Mouse (Mus musculus) fibroblast of lung, adult 2 months (primary cell): ENCODE results near the gene 1700029I15Rik.

Source experiments
- DNase-seq: peaks from one replicate; pipeline ENCODE4 v3.0.0-alpha.2; 2011; ENCODE audit warnings: low read depth

Gene 1700029I15Rik

DNA sequence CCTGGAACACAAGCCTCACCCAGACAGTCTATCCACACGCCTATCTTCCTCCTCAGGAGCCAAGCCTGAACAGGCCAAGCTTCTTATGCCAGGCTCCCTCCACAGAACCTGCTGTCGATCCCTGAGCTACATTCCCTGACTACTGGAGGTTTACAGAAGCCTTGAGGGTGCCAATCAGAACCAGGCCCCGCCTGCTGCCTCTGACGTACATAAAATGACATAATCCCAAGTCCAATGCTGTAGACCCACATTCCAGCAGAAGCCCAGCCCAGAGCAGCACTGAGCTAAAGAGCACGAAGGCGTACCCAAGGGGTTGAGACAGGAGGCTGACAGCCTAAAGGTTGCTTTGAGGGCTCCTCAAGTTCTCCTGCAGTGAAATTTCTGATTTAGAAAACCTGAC lies 45.5 kb downstream of the 1700029I15Rik start:
- no peak for DNase-seq

DNA sequence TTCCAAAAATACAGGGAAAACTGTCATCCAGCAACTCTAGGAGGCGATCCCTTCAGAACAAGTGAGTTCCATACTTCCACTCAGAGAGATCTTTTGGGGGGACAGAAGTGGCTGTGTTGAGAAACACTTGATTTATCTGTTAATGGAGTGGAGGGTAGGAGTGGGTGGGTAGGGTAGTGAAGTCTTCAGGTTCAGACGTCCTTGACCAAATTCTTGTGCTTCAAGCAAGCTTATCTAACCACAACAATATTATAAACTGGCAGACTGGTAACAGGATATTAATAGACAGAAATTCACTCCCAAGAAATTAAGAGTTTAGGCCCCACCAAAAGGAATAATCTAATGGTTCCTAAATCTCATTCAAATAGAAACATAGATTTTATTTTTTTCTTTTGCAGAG lies 47.8 kb downstream of the 1700029I15Rik start:
- DNase-seq = no peak

DNA sequence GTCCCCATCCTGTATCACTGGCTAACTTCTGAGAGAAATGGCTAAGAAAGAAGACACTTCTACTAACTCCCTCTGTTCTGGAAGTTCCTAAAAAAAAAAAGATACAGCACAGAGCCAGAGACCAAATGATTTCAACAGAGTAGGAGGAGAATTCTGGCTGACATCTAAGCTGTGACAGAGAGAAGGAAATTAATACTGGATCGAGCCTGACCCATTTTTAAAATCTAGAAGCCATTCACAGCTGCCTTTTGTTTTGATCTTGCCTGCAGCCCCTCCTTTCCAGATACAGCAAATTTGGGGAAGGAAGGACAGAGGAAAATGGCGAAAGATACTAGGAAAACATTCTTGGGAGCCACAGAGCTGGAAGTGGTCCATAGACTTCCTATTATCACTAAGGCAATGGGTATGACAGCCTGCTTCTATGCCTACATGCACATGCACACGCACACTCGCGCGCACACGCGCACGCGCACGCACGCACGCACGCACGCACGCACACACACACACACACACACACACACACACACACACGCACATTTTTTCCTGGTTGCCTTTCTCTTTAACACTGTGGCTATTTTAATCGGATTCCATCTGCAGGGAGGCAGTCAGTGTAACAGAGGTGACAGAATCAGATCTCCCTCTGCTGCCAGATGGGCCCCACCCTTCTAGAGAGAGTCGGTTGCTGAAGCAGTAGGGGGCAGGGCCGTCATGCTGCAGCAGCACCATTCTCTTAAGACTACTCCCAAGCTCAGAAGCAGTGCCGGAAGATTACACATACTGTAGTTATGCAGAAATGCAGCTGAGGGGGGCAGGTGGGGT lies 48.6 kb downstream of the 1700029I15Rik start:
- DNase-seq = no peak

DNA sequence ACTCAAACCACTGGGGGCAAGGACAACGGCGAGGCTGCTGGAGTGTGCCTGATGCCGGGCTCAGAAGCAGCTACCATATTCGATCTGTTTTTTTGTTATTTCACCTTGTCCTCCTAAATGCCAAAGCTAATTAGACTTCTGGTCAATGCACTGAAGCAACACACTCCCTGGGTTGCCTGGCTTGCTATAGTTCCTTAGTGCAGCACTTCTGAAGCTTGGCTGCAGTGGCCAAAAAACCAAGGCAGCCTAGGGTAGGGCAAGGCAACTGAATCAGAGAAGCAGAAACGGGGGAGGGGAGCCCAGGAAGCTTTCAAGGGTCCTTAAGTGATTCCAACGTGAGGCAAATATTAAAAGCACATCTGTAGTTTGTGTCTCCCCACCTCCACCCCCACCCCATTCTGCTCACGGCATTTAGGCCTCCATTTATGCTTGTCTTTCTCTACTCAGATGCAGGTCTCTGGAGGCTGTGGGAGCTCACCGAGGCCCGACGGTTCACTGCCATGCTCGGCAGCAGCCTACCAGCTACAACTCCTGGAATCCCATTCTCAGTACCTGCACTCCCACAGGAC lies 49.4 kb downstream of the 1700029I15Rik start:
- DNase-seq = no peak

DNA sequence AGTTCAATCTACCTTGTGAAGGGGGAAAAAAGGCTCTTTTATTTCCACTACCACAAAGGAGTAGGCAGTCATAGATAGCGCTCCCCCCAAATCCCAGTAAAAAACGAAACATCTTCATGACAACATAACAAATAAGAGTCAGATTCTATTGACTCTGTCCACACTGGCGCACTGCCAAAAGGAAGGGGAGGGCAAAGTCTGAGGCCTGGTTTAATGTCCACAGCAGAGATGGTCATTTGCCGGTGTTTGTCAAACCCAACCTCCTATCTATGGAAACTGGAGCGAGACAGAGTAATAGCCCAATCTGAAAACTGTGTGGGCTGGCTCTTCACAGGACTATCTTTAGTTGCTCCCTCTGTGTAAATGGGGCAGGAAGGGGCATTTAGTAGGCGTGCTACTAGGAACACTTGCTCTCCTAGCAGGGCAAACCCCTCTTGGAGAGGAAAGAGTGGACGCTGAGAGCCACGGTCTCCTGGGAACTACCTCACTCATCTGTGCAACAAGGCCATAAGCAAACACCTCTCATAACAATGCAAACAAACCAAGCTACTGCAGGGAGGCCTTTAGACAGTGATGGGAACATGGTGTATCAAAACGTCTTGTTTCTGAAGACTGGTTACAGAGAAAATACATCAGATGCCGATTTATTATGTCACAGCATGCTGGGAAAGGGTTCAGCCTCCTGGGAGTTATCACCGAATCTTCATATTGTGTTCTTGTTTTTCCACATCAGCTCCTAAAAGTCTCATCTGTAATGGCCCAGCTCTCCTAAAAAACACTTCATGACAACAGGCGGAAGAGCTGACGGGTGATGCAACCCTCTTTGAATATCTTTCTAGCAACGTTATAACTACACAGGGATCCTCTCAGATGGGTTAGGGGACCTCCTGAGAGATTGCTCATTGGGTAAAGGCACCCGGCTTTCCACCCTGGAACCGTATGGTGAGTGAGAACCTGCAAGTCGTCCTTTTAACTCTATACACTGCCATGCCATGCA lies 50.3 kb downstream of the 1700029I15Rik start:
- DNase-seq = no peak

DNA sequence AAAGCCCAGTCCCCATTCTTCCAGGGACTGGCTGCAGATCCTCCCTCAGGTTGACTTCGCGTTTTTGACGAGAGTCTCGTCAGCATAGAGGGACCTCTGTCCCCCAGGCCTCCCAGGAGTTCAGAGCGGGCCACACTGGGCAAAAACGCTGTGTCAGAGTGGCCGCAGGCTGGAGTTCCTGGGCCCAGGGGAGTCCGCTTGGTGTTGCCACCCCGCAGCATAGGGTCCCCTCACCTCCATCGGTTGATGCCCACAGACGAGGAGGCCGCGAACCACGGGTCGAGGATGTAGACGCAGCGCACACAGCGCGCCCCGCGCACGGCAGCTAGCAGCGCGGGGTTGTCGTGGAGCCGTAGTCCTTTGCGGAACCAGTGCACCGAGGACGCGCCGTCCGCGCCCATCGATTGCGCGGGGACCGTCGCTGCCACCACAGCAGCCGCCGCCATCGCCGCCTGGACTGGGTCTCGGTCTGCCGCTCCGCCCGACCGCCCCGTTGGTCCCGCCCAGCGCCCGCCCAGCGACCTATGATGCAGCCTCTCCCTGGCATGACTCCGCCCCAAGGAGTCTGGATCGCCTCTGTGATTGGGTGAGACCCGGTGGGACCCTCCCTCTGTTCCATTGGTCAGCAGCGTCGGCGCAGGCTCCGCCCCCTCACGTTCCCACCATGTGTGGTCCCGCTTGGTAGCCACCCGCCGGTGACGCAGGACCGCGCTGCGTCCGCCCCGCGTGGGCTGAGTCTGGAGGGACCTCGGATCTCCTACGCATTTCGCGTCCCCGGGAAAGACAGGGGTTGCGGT lies 51.4 kb downstream of the 1700029I15Rik start, which contains the start of gene Cry2:
Gene Cry2, minus strand, starts transcription at position 466 of the 797 bp plus-strand sequence.
- DNase-seq = peak; percentile 97

DNA sequence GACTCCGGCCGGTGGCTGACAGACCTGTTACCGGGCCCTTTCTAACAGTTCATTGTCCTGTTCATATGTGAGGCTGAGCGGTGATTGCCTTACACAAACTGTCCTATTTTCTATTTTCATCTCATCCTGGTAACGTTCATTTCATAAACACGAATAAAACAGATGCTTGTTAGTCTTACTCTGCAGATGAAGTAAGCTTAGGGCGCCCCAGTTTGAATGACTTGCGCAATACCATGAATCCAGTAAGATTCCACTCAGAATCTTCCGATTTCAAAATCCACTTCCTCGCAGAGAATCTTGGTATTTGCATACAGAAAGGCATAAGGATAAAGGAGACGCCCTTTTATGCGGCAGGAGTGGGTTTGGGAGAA lies 52.0 kb downstream of the 1700029I15Rik start:
- no peak for DNase-seq

DNA sequence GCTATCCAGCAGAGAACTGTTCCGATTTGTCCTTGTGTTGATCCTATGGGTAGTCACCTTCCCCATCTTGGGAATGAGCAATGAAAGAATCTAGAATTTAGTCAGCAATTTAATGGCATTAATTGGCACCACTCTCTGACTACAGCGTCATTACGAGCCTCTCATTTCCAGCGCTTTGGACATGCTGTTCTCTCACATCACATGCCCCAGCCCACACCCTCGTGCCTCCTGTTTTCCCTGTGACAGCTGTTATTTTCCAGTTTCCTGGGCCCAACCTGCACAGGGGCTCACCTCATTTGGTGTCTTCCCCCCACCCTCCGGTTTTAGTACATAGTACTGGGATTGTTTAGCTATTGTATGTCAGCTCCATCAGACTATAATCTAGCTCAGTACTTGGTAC lies 52.7 kb downstream of the 1700029I15Rik start:
- no peak for DNase-seq
